10 mouse cellular contexts compared by ENCODE assay signal in genomic region chrX:98348036-98348435, GRCm38 (mm10).
DNase-seq lines count a peak whose midpoint lies in the region; ATAC-seq lines count a peak whose summit lies in the region.
"Had no signal": no experiment of that assay in that cellular context is flagged by ENCODE, and none has a peak within 500 bp of the region (broad histone marks: within the 10 kb centered on the region; RNA-seq: fewer than 3 reads in every experiment).

No protein-coding gene starts in this region.

- 38% methylated on average over 4 of the region's 4 CpGs for WGBS in forebrain, embryonic 10.5 days

- H3K27ac ChIP-seq in forebrain, embryonic 10.5 days = no peak overlapping the region
- H3K27ac ChIP-seq: hindbrain, embryonic 13.5 days; liver, embryonic 13.5 days had no signal

- no peak for ATAC-seq in megakaryocyte-erythroid progenitor cell, adult 5-6 weeks (replicated peaks; ENCODE audit: low FRiP score, low TSS enrichment, poor library complexity, severe bottlenecking)

- H3K27me3 ChIP-seq in forebrain, embryonic 10.5 days (ENCODE audit: poor library complexity, severe bottlenecking) = peaks cover 23% of the 10 kb centered on the region
- H3K27me3 ChIP-seq: hindbrain, embryonic 13.5 days; liver, embryonic 13.5 days had no signal

- DNase-seq in layer of hippocampus, adult 11-12 months (ENCODE audit: low spot score) = peak; percentile 2
- no peak for DNase-seq in layer of hippocampus, adult 18-20 months (ENCODE audit: low spot score in 2 of 2)
- peak; percentile 17 for DNase-seq in adrenal gland, postnatal 25 days
- DNase-seq in gonadal fat pad, adult 2 months (ENCODE audit: low read depth) = peak; percentile 69
- peak; percentile 28 for DNase-seq in ovary, adult 18-20 months (ENCODE audit: low spot score)
- no peak for DNase-seq in left cerebral cortex, adult 8-10 months (ENCODE audit: low spot score in 2 of 2)
- DNase-seq in forebrain, embryonic 10.5 days (ENCODE audit: extremely low spot score, low spot score) = no peak
- DNase-seq: liver, embryonic 13.5 days had no signal

- no peaks in the 10 kb centered on the region for H3K36me3 ChIP-seq in forebrain, embryonic 10.5 days (replicated peaks)
- H3K36me3 ChIP-seq: hindbrain, embryonic 13.5 days; liver, embryonic 13.5 days had no signal

- H3K4me3 ChIP-seq in forebrain, embryonic 10.5 days = no peak overlapping the region
- H3K4me3 ChIP-seq: hindbrain, embryonic 13.5 days; liver, embryonic 13.5 days had no signal

- H3K9me3 ChIP-seq in forebrain, embryonic 10.5 days = no peaks in the 10 kb centered on the region
- H3K9me3 ChIP-seq: hindbrain, embryonic 13.5 days; liver, embryonic 13.5 days had no signal

- no peaks in the 10 kb centered on the region for H3K4me1 ChIP-seq in forebrain, embryonic 10.5 days
- H3K4me1 ChIP-seq: hindbrain, embryonic 13.5 days; liver, embryonic 13.5 days had no signal

Comparison
In these comparisons a context has a peak if more than half of its experiments do, and no peak if none do; other contexts are left out.
1. DNase-seq: peak in layer of hippocampus, adult 11-12 months (single experiment), adrenal gland, postnatal 25 days (single experiment), gonadal fat pad, adult 2 months (single experiment) and ovary, adult 18-20 months (single experiment); none in layer of hippocampus, adult 18-20 months (0 of 2), left cerebral cortex, adult 8-10 months (0 of 2) and forebrain, embryonic 10.5 days (single experiment).